Mouse (Mus musculus) myocyte (in vitro differentiated cells): ENCODE results near the gene Ube2j2. TPM values are rescaled to one million over a fixed set of nuclear protein-coding genes. Genes with fewer than 3 reads are reported as not detected.

Experiments used
- H3K27me3 ChIP-seq: one replicate; pipeline ENCODE4 v1.6.1; 2011; ENCODE audit not compliant: control insufficient read depth, insufficient read depth, insufficient read length
- H3K36me3 ChIP-seq: one replicate; pipeline ENCODE4 v1.6.1; 2011; ENCODE audit not compliant: control insufficient read depth, insufficient read depth
- H3K4me2 ChIP-seq: one replicate; pipeline ENCODE4 v1.6.1; 2011; ENCODE audit warnings: low read depth, control low read depth
- H3K4me3 ChIP-seq: one replicate; pipeline ENCODE4 v1.5.1; 2011; ENCODE audit warnings: mild to moderate bottlenecking, control low read depth, moderate library complexity
- H3K79me2 ChIP-seq: one replicate; pipeline ENCODE4 v1.6.1; 2011; ENCODE audit not compliant: control insufficient read depth, insufficient read depth
- H3ac ChIP-seq: one replicate; pipeline ENCODE4 v1.6.1; 2011; ENCODE audit not compliant: control insufficient read depth, insufficient read length
- CEBPB ChIP-seq: IDR thresholded peaks from 2 replicates; pipeline ENCODE4 v1.6.1; 2011; ENCODE audit warnings: mild to moderate bottlenecking, moderate library complexity; ENCODE audit not compliant: poor library complexity, insufficient read depth, severe bottlenecking
- E2F4 ChIP-seq: IDR thresholded peaks from one replicate; pipeline ENCODE4 v1.6.1; 2011; ENCODE audit warnings: mild to moderate bottlenecking, control low read depth, moderate library complexity; ENCODE audit not compliant: insufficient read depth
- MAX ChIP-seq: IDR thresholded peaks from one replicate; pipeline ENCODE4 v1.6.1; 2011; ENCODE audit warnings: low read depth, mild to moderate bottlenecking, control low read depth
- MYOD1 ChIP-seq, 3 experiments: IDR thresholded peaks; one replicate each; pipeline ENCODE4 v1.6.1; 2011; ENCODE audit warnings: control low read depth in 2 of 3, low read depth in 2 of 3, mild to moderate bottlenecking in 2 of 3, moderate library complexity in 1 of 3; ENCODE audit not compliant: insufficient read length in 2 of 3, control insufficient read depth in 1 of 3
- MYOG ChIP-seq, 3 experiments: IDR thresholded peaks; one replicate each; pipeline ENCODE4 v1.6.1; 2011; ENCODE audit warnings: control low read depth in 2 of 3, low read depth in 2 of 3, mild to moderate bottlenecking in 2 of 3; ENCODE audit not compliant: insufficient read length in 2 of 3, control insufficient read depth in 1 of 3, insufficient read depth in 1 of 3
- POLR2A ChIP-seq: IDR thresholded peaks from one replicate; pipeline ENCODE4 v1.6.1; 2011; ENCODE audit warnings: low read depth, mild to moderate bottlenecking, control low read depth, moderate library complexity; ENCODE audit not compliant: insufficient read length
- POLR2AphosphoS2 ChIP-seq: IDR thresholded peaks from one replicate; pipeline ENCODE4 v1.6.1; 2011; ENCODE audit warnings: low read depth, control low read depth; ENCODE audit not compliant: insufficient read length
- REST ChIP-seq: IDR thresholded peaks from one replicate; pipeline ENCODE4 v1.6.1; 2011; ENCODE audit warnings: mild to moderate bottlenecking, control low read depth, moderate library complexity; ENCODE audit not compliant: insufficient read depth, insufficient read length
- SRF ChIP-seq: IDR thresholded peaks from one replicate; pipeline ENCODE4 v1.6.1; 2011; ENCODE audit warnings: low read depth; ENCODE audit not compliant: control insufficient read depth, insufficient read length
- TCF12 ChIP-seq: IDR thresholded peaks from one replicate; pipeline ENCODE4 v1.6.1; 2011; ENCODE audit warnings: mild to moderate bottlenecking, control low read depth; ENCODE audit not compliant: poor library complexity, insufficient read depth, severe bottlenecking
- TCF3 ChIP-seq: IDR thresholded peaks from one replicate; pipeline ENCODE4 v1.6.1; 2011; ENCODE audit warnings: low read depth, control low read depth; ENCODE audit not compliant: insufficient read length
- USF1 ChIP-seq: IDR thresholded peaks from one replicate; pipeline ENCODE4 v1.6.1; 2011; ENCODE audit warnings: low read depth, mild to moderate bottlenecking, control low read depth, moderate library complexity
- polyA plus RNA-seq: library from polyadenylated mRNA; unstranded; fragments of >200 nt; fragmentation: generic; extraction: Trizol; gene quantifications from one replicate; pipeline ENCODE4 v1.2.1, GENCODE M21; 2012; ENCODE audit warnings: missing spikeins

The Ube2j2 gene
- polyA plus RNA-seq, 1 experiment: 70.6 TPM

DNA sequence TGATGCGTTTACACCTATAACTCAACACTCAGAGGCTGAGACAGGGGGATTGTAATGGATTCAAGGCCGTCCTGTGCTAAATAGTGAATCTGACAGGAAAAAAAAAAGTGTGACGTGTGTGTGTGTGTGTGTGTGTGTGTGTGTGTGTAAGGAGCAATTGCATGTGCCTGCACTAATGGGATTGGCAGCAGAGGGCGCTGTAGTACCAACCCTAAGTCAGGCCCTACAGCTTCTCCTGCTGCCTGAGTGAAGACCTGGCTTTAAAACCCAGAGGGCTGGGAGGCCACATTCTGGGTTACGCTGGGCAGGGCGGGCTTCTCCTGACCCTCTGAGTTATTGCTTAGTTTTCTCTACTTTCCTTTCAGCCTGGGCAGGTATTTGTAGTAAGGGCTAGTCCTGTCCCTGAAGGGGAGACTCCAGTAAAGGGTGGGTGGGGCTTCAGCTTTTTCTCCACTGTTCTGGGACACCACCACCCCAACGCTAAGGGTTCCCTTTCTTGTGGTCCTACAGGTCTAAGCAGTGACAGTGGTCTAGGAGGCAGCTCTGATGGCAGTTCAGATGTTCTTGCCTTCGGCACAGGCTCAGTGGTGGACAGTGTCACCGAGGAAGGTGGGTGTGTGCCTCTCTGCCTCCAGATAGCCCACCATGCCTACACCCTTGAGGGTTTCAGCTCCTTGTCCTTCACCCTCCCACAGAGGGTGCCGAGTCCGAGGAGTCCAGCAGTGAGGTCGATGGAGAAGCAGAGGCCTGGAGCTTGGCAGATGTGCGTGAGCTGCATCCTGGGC is 39.1 kb upstream of the Ube2j2 start:
- Histone ChIP-seq H3K27me3 (no peaks in the 10 kb centered on the region), H3K36me3 (no peaks in the 10 kb centered on the region), H3K79me2 (no peaks in the 10 kb centered on the region), H3K4me2 (no peak overlapping the region), H3ac (no peak overlapping the region), H3K4me3 (no peak overlapping the region)
- TF ChIP-seq CEBPB (no peak), TCF12 (no peak), TCF3 (no peak), MYOD1 (IDR thresholded peaks at IDR 0.05; ENCODE audit: control insufficient read depth in 1 of 3, insufficient read length in 2 of 3, low read depth in 2 of 3) (no peak), REST (no peak), SRF (no peak), MYOG (IDR thresholded peaks at IDR 0.05; ENCODE audit: control insufficient read depth in 1 of 3, insufficient read depth in 1 of 3, insufficient read length in 2 of 3, low read depth in 2 of 3) (no peak), POLR2A (no peak), USF1 (no peak)

DNA sequence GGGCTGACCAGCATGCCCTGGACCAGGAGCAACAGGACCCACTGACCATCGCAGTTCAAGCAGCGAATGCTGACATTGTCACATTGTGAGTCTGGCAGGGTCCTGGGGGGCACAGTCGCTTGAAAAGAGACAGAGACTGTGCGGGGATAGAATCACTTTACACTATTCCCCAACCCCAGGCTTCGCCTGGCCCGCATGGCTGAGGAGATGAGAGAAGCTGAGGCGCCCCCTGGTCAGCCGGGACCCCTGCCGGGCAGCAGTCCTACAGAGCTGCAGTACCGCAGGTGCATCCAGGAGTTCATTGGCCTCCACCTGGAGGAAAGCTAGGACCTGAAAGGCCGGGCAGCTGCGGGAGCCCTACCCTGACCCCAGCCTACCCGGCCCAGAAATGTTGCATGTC is 38.0 kb upstream of the Ube2j2 start:
- Histone ChIP-seq H3K4me3 (no peak overlapping the region), H3K36me3 (no peaks in the 10 kb centered on the region), H3ac (no peak overlapping the region), H3K79me2 (no peaks in the 10 kb centered on the region), H3K4me2 (no peak overlapping the region), H3K27me3 (no peaks in the 10 kb centered on the region)
- TF ChIP-seq MAX (no peak), E2F4 (no peak), MYOG (IDR thresholded peaks at IDR 0.05; ENCODE audit: control insufficient read depth in 1 of 3, insufficient read depth in 1 of 3, insufficient read length in 2 of 3, low read depth in 2 of 3) (no peak), TCF3 (no peak), SRF (no peak), TCF12 (no peak), USF1 (no peak), CEBPB (no peak), POLR2A (no peak), REST (no peak), POLR2AphosphoS2 (no peak), MYOD1 (IDR thresholded peaks at IDR 0.05; ENCODE audit: control insufficient read depth in 1 of 3, insufficient read length in 2 of 3, low read depth in 2 of 3) (no peak)

GRCm38 (mm10) chr4:155906125-155906524 is 37.5 kb upstream of the Ube2j2 start:
- Histone ChIP-seq H3ac (no peak overlapping the region), H3K79me2 (no peaks in the 10 kb centered on the region), H3K27me3 (no peaks in the 10 kb centered on the region), H3K4me2 (no peak overlapping the region), H3K36me3 (no peaks in the 10 kb centered on the region), H3K4me3 (no peak overlapping the region)
- no peak for TF ChIP-seq POLR2AphosphoS2
- no peak for TF ChIP-seq TCF12
- no peak for TF ChIP-seq MAX

DNA sequence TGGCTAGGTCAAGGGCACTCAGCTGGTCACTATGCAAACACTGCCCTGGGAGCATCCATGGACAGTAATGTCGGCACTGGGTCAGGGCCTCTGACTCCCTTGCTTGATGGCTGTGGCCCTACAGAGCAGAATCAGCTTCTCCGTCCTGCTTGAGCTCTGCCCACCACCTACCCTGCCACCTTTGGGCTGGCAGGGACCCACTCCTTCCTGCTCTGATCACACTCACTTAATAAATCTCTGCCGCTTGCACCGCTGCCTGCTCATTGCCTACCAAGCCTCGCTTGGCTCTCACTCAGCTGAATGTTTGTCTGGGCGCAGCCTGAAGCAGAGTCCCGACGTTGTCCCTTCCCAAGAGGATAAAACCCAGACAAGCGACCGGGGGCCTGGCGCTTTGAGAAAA is 36.6 kb upstream of the Ube2j2 start:
- Histone ChIP-seq H3K36me3 (no peaks in the 10 kb centered on the region), H3K27me3 (no peaks in the 10 kb centered on the region), H3ac (no peak overlapping the region), H3K79me2 (no peaks in the 10 kb centered on the region), H3K4me3 (no peak overlapping the region), H3K4me2 (no peak overlapping the region)
- TF ChIP-seq POLR2A: no peak
- no peak for TF ChIP-seq MYOD1 (IDR thresholded peaks at IDR 0.05; ENCODE audit: control insufficient read depth in 1 of 3, insufficient read length in 2 of 3, low read depth in 2 of 3)

GRCm38 (mm10) chr4:155908281-155908680 is 35.4 kb upstream of the Ube2j2 start:
- no peaks in the 10 kb centered on the region for H3K27me3 ChIP-seq
- TF ChIP-seq POLR2AphosphoS2 (peak; percentile 45), POLR2A (no peak)
- no peak overlapping the region for H3K4me2 ChIP-seq
- H3ac ChIP-seq: no peak overlapping the region
- no peaks in the 10 kb centered on the region for H3K36me3 ChIP-seq
- H3K79me2 ChIP-seq: no peaks in the 10 kb centered on the region
- H3K4me3 ChIP-seq: no peak overlapping the region

DNA sequence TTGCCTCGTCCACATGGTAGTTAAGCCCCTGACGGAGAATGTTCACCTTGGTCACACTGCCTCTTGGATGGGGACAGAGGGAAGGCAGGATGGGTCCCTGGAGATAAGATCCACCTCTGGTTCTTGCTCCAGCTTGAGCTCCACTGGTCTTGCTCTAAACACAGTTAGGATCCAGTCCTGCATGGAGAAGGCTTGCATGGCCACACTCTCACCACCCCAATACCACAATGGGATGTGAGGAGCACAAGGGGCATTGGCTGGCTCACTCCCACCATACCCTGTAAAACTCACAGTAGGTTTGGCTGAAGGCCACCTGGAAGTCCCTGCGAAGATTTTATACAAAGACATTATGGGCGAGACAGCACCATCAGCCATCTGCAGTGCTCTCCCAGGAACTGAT is 34.9 kb upstream of the Ube2j2 start:
- no peaks in the 10 kb centered on the region for H3K79me2 ChIP-seq

More for the DNA sequence above, 34.9 kb upstream of the Ube2j2 start:
- Histone ChIP-seq H3K27me3 (no peaks in the 10 kb centered on the region), H3K4me2 (no peak overlapping the region), H3K36me3 (no peaks in the 10 kb centered on the region), H3ac (no peak overlapping the region), H3K4me3 (no peak overlapping the region)
- TF ChIP-seq TCF12 (no peak), E2F4 (no peak), USF1 (no peak), MYOD1 (IDR thresholded peaks at IDR 0.05; ENCODE audit: control insufficient read depth in 1 of 3, insufficient read length in 2 of 3, low read depth in 2 of 3) (no peak), SRF (no peak), TCF3 (no peak), MYOG (IDR thresholded peaks at IDR 0.05; ENCODE audit: control insufficient read depth in 1 of 3, insufficient read depth in 1 of 3, insufficient read length in 2 of 3, low read depth in 2 of 3) (no peak), POLR2A (no peak), REST (no peak), MAX (no peak)
